Mouse (Mus musculus) liver, adult 10 weeks (tissue): ENCODE results near the gene Gm11007. TPM values are rescaled to one million over a fixed set of nuclear protein-coding genes. Genes with fewer than 3 reads are reported as not detected.

Source experiments
- polyA plus RNA-seq: library from polyadenylated mRNA; stranded (reverse); fragments of 350-450 nt; fragmentation: Illumina TruSeq; extraction: RNeasy Lipid Tissue Mini Kit (QIAGEN cat#74804); gene quantifications from one replicate; pipeline ENCODE4 v1.2.3, GENCODE M21; 2014; ENCODE audit warnings: low read depth, low replicate concordance

Gene Gm11007
- 0.61 TPM for polyA plus RNA-seq

DNA sequence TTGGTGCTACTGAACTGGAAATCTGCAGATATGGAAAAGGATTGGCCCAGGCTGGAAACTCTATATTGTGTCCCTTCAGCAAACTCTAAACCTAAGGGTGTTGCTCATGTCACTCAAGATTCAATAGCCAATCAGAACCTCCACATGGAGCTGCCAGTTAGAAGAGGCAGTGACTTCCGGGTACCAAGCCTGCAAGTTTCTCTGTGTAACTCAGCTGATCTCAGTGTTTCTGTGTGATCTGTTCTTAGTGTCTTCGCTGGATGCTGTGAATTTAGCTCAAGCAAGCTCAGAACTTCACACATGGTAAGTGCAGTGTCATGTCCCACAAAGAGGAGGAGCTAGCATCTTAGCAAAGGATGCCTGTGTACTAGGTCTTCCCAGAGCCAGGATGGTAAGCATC is at the start of gene Gm11007:
Gene Gm11007 (plus strand): TSS at position 301 of the 400 bp plus-strand sequence.

Other genes with a start within 250 kb of the Gm11007 start
- gene Gm4724, start 208.2 kb upstream of the Gm11007 start, polyA plus RNA-seq = 14.0 TPM
- gene Zfp965, start 174.0 kb upstream of the Gm11007 start, polyA plus RNA-seq = 12.4 TPM
- not detected for gene Zfp969, start 59.7 kb downstream of the Gm11007 start, polyA plus RNA-seq
- 0.61 TPM for gene Gm2007, start 97.6 kb downstream of the Gm11007 start, polyA plus RNA-seq
- 2.5 TPM for gene Gm14288, start 157.1 kb downstream of the Gm11007 start, polyA plus RNA-seq
- gene Gm6710, start 225.2 kb downstream of the Gm11007 start, polyA plus RNA-seq = 10.5 TPM